8 mouse cellular contexts compared by ENCODE assay signal in genomic region chr13:37826994-37827262, GRCm38 (mm10). TPM values are rescaled to one million over a fixed set of nuclear protein-coding genes. Genes with fewer than 3 reads are reported as not detected.
A peak's percentile ranks its signal among the peaks of the same experiment; 100 is the strongest.
DNase-seq lines count a peak whose midpoint lies in the region; ATAC-seq lines count a peak whose summit lies in the region.

No protein-coding gene starts in this region.

- WGBS in forebrain, embryonic 15.5 days = 1% methylated on average over 32 of the region's 36 CpGs
- WGBS in liver, embryonic 16.5 days (ENCODE audit: insufficient replicate concordance) = under 1% methylated on average over 35 of the region's 36 CpGs

- H3K4me2 ChIP-seq in forebrain, embryonic 15.5 days (replicated peaks) = peak overlapping the region; percentile 99
- H3K4me2 ChIP-seq in liver, embryonic 16.5 days (ENCODE audit: low read depth, low read length) = peak overlapping the region; percentile 100

- ATAC-seq in erythroblast, adult 5-6 weeks (replicated peaks; ENCODE audit: low FRiP score, poor library complexity, severe bottlenecking) = no peak
- ATAC-seq in CD4-positive, CD25-positive, alpha-beta regulatory T cell, adult 4 months = peak; percentile 18
- peak; percentile 33 for ATAC-seq in forebrain, embryonic 15.5 days (replicated peaks)
- ATAC-seq in liver, embryonic 16.5 days (ENCODE audit: low read depth) = peak; percentile 27

- DNase-seq in urinary bladder, postnatal 14 days (ENCODE audit: low spot score) = no peak
- no peak for DNase-seq in layer of hippocampus, adult 18-20 months (ENCODE audit: low spot score in 2 of 2)
- DNase-seq in urinary bladder, postnatal 4 days (ENCODE audit: low spot score in 2 of 2) = no peak

- H3K9me3 ChIP-seq in erythroblast, embryonic 14.5 days (ENCODE audit: control insufficient read depth, low read length) = no peaks in the 10 kb centered on the region
- H3K9me3 ChIP-seq in forebrain, embryonic 15.5 days = no peaks in the 10 kb centered on the region
- H3K9me3 ChIP-seq in liver, embryonic 16.5 days (replicated peaks; ENCODE audit: control insufficient read depth, low read length) = no peaks in the 10 kb centered on the region

- H3K27ac ChIP-seq in forebrain, embryonic 15.5 days (replicated peaks) = no peak overlapping the region
- peak overlapping the region; percentile 84 for H3K27ac ChIP-seq in liver, embryonic 16.5 days (ENCODE audit: low read length)

- no peaks in the 10 kb centered on the region for H3K27me3 ChIP-seq in erythroblast, embryonic 14.5 days (ENCODE audit: control insufficient read depth)
- H3K27me3 ChIP-seq in forebrain, embryonic 15.5 days = peaks cover 58% of the 10 kb centered on the region
- no peaks in the 10 kb centered on the region for H3K27me3 ChIP-seq in liver, embryonic 16.5 days (ENCODE audit: control insufficient read depth, insufficient read depth, low read depth, low read length)

- peaks cover 63% of the 10 kb centered on the region for H3K4me1 ChIP-seq in erythroblast, embryonic 14.5 days (ENCODE audit: control insufficient read depth)
- peaks cover 30% of the 10 kb centered on the region for H3K4me1 ChIP-seq in forebrain, embryonic 15.5 days
- peaks cover 49% of the 10 kb centered on the region for H3K4me1 ChIP-seq in liver, embryonic 16.5 days (ENCODE audit: control insufficient read depth, low read depth, low read length)

- H3K36me3 ChIP-seq in erythroblast, embryonic 14.5 days (ENCODE audit: control insufficient read depth) = no peaks in the 10 kb centered on the region
- no peaks in the 10 kb centered on the region for H3K36me3 ChIP-seq in forebrain, embryonic 15.5 days
- H3K36me3 ChIP-seq in liver, embryonic 16.5 days (ENCODE audit: control insufficient read depth, insufficient read depth) = no peaks in the 10 kb centered on the region

- peak overlapping the region; percentile 46 for H3K9ac ChIP-seq in forebrain, embryonic 15.5 days (replicated peaks)
- peak overlapping the region; percentile 82 for H3K9ac ChIP-seq in liver, embryonic 16.5 days (ENCODE audit: low read depth, low read length)

- H3K4me3 ChIP-seq in erythroblast, embryonic 14.5 days (replicated peaks) = peak overlapping the region; percentile 94
- H3K4me3 ChIP-seq in forebrain, embryonic 15.5 days = peak overlapping the region; percentile 55
- H3K4me3 ChIP-seq in liver, embryonic 16.5 days (ENCODE audit: low read depth, low read length) = peak overlapping the region; percentile 82

RNA-seq across cellular contexts. Expression of gene Rreb1, which starts 48.7 kb away (rescaled TPM):
- polyA plus RNA-seq in erythroblast, embryonic 14.5 days (2012) = 0.46 and 0.60 TPM in 2 replicates
- 9.2 and 11.7 TPM in 2 replicates for total RNA-seq in erythroblast, adult 5-6 weeks (2015; ENCODE audit: low replicate concordance)
- 2.4 and 8.2 TPM in 2 replicates for total RNA-seq in erythroblast, adult 5-6 weeks (2017; ENCODE audit: low replicate concordance)
- polyA plus RNA-seq in CD4-positive, CD25-positive, alpha-beta regulatory T cell, adult 4 months (2017; shearing (Covaris generic)) = 1 to 10 TPM; 6.7 to 7.9 TPM
- polyA plus RNA-seq in forebrain, embryonic 15.5 days (2015; fragmentation: Nextera tagmentation; extraction: Ambion mirVana) = 1.6 and 1.8 TPM in 2 replicates
- polyA plus RNA-seq in liver, embryonic 16.5 days (2015; fragmentation: Nextera tagmentation; extraction: Ambion mirVana) = 4.2 and 5.9 TPM in 2 replicates
- total RNA-seq in layer of hippocampus, adult 18-20 months (2021) = 10 to 100 TPM; 75.1 to 85.3 TPM
